Mouse (Mus musculus) heart, postnatal 0 days (tissue): ENCODE measurements around the gene Pdp2. TPM values are rescaled to one million over a fixed set of nuclear protein-coding genes. Genes with fewer than 3 reads are reported as not detected.
A peak's percentile ranks its signal among the peaks of the same experiment; 100 is the strongest.

Experiments used
- ATAC-seq: fragments of 200-750 bp; cut with Nextera tagmentation; 2 replicates; pipeline ENCODE4 v1.8.0; 2017; ENCODE audit warnings: low read depth, moderate number of reproducible peaks, moderate library complexity; ENCODE audit not compliant: insufficient read depth
- DNase-seq: peaks from one replicate; pipeline ENCODE4 v3.0.0-alpha.2; 2016; ENCODE audit warnings: low spot score
- H3K27ac ChIP-seq: fragments of 300-500 bp; sonication (generic); 2 replicates; pipeline ENCODE4 v1.5.1; 2014; ENCODE audit warnings: low read depth, mild to moderate bottlenecking
- H3K27me3 ChIP-seq: fragments of 300-500 bp; sonication (generic); 2 replicates; pipeline ENCODE4 v1.6.1; 2014; ENCODE audit warnings: low read length, mixed read lengths; ENCODE audit not compliant: control insufficient read depth, insufficient read depth
- H3K36me3 ChIP-seq: fragments of 300-500 bp; sonication (generic); replicated peaks from 2 replicates; pipeline ENCODE4 v1.6.1; 2014; ENCODE audit warnings: low read length, mixed read lengths; ENCODE audit not compliant: control insufficient read depth, insufficient read depth
- H3K4me1 ChIP-seq: fragments of 300-500 bp; sonication (generic); 2 replicates; pipeline ENCODE4 v1.6.1; 2014; ENCODE audit warnings: antibody characterized with exemption; ENCODE audit not compliant: control insufficient read depth, insufficient read depth
- H3K4me2 ChIP-seq: fragments of 300-500 bp; sonication (generic); 2 replicates; pipeline ENCODE4 v1.6.1; 2014; ENCODE audit warnings: low read depth, mild to moderate bottlenecking, low read length, moderate library complexity
- H3K4me3 ChIP-seq: fragments of 300-500 bp; sonication (generic); 2 replicates; pipeline ENCODE4 v1.5.1; 2014; ENCODE audit warnings: low read depth, low read length
- H3K9ac ChIP-seq: fragments of 300-500 bp; sonication (generic); replicated peaks from 2 replicates; pipeline ENCODE4 v1.6.1; 2014; ENCODE audit warnings: low read depth, low read length, mixed read lengths
- H3K9me3 ChIP-seq: fragments of 300-500 bp; sonication (generic); replicated peaks from 2 replicates; pipeline ENCODE4 v1.6.1; 2016; ENCODE audit warnings: low read length; ENCODE audit not compliant: control insufficient read depth
- CTCF ChIP-seq: IDR thresholded peaks from 2 replicates; pipeline ENCODE4 v1.5.1; 2016; ENCODE audit warnings: antibody characterized with exemption, control low read depth, low read depth
- EP300 ChIP-seq: IDR thresholded peaks from 2 replicates; pipeline ENCODE4 v1.6.1; 2016; ENCODE audit warnings: antibody characterized with exemption, low read depth
- WGBS: fragments of 180-500 bp; shearing (Covaris S2); extraction: QIAGEN DNeasy Blood & Tissue Kit; methylation state at CpG from one replicate; pipeline ENCODE4 v1.1.7; 2014; 5-methylcytosine and 5-hydroxymethylcytosine counted together
- polyA plus RNA-seq: library from polyadenylated mRNA; unstranded; fragments of >200 nt; fragmentation: Nextera tagmentation; extraction: Ambion mirVana; gene quantifications from 2 replicates; pipeline ENCODE4 v1.2.1, GENCODE M21; 2015
- total RNA-seq: library from RNA; depleted of rRNA; stranded (reverse); fragments of >200 nt; gene quantifications from 2 replicates; pipeline ENCODE4 v1.2.3, GENCODE M21; 2014; ENCODE audit warnings: low replicate concordance

The Pdp2 gene
- total and polyA plus RNA-seq, 2 experiments from 2014 or later = 4.0 to 5.7 TPM

DNA sequence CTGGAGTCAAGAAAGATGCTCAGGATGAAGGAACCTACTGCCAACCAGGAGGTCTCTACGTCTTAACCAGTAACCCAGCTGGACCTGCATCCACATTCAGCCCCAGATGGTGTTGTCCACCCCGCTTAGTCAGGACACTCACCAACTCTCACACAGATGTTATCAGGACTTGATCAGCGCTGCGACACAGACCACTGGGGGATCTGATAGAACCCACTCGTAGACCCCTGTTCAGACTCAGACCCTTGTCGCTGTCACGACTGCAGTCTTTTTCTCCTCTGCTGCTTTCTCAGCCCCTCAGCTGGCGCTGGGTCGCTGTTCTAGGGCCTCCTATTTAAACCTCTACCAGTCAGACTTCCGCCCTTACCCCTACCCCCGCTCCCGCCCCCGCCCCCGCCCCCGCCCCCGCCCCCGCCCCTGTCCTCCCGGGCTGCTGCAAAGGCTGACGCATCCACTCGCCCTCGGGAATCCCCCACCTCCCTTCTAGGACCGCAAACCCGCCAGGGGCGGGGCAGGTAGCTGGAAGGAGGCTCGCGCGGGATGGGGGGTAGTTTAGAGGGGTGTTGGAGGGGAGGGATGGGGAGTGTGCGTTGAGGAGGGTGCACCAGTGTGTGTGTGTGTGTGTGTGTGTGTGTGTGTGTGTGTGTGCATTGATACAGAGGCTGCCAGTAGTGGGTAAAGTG is 39.9 kb downstream of the Pdp2 start, which contains the start of gene Rrad:
Gene Rrad, minus strand, starts transcription at position 347 of the 683 bp plus-strand sequence.
- ATAC-seq (peak; percentile 77), DNase-seq (peak; percentile 87)
- Histone ChIP-seq H3K4me3 (peak within 1 kb of the TSS; percentile 63), H3K4me1 (peaks cover 38% of the 10 kb centered on the region), H3K36me3 (peaks cover 24% of the 10 kb centered on the region), H3K4me2 (peak within 1 kb of the TSS; percentile 67), H3K9me3 (no peaks in the 10 kb centered on the region), H3K27ac (peak within 1 kb of the TSS; percentile 90), H3K27me3 (no peaks in the 10 kb centered on the region), H3K9ac (peak within 1 kb of the TSS; percentile 77)
- 2% methylated on average over 28 of the region's 28 CpGs for WGBS
- TF ChIP-seq CTCF = no peak
- 0 out of 2 replicates have a peak, but pooled peaks have one; percentile 22 for TF ChIP-seq EP300

DNA sequence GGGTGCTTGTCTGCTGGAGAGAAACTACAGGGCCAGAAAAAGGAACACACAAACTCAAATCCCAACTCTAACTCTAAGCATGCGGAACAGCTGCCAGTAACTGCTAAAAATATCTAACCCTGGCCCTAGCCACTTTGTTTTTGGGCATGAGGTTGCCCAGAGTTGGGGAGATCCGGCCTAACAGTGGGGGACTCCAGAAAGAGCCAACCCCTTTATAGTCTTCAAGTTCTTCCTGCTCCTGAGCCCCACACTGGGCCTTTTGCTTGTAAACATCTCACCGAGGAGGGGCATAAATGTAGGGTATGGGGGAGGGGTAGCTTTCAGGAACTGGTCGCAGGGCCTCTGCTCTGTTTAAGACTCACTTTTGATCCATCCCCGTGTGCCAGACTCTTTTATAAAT is 40.7 kb downstream of the Pdp2 start:
- Histone ChIP-seq H3K4me2 (peak overlapping the region; percentile 67), H3K9ac (peak overlapping the region; percentile 7; the same call in 1 of the 2 replicates), H3K9me3 (no peaks in the 10 kb centered on the region), H3K4me3 (peak overlapping the region; percentile 63), H3K27ac (peak overlapping the region; percentile 90), H3K4me1 (peaks cover 38% of the 10 kb centered on the region), H3K36me3 (peaks cover 27% of the 10 kb centered on the region), H3K27me3 (no peaks in the 10 kb centered on the region)
- TF ChIP-seq CTCF (no peak), EP300 (no peak)
- DNase-seq (peak; percentile 7), ATAC-seq (no peak)
- WGBS = 16% methylated on average over 5 of the region's 5 CpGs

DNA sequence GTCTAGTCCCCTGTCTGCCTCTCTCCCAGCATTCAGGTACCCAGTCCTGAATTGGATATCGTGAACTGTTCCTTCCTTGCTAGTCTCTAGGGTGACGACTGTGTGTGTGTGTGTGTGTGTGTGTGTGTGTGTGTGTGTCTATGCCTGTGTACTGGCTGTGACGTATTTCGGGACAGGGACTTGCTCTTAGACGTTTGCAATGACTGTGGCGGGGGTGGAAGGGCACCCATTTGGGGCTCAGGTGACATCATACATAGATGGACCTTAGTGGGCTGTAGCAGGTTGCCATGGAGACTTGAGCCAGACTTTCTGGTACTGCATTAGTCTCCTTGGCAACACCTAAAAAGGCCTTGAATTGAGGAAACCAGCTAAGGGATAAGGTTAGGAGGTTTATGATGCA is 41.2 kb downstream of the Pdp2 start:
- no peak overlapping the region for H3K9ac ChIP-seq
- H3K9me3 ChIP-seq = no peaks in the 10 kb centered on the region
- WGBS = 50% methylated on average over 6 of the region's 6 CpGs
- no peak for ATAC-seq
- peaks cover 35% of the 10 kb centered on the region for H3K4me1 ChIP-seq
- peak overlapping the region; percentile 67 for H3K4me2 ChIP-seq
- no peak for TF ChIP-seq EP300
- TF ChIP-seq CTCF = no peak
- H3K4me3 ChIP-seq = no peak overlapping the region
- H3K36me3 ChIP-seq = peaks cover 32% of the 10 kb centered on the region
- no peaks in the 10 kb centered on the region for H3K27me3 ChIP-seq
- H3K27ac ChIP-seq = peak overlapping the region; percentile 90
- peak; percentile 5 for DNase-seq

DNA sequence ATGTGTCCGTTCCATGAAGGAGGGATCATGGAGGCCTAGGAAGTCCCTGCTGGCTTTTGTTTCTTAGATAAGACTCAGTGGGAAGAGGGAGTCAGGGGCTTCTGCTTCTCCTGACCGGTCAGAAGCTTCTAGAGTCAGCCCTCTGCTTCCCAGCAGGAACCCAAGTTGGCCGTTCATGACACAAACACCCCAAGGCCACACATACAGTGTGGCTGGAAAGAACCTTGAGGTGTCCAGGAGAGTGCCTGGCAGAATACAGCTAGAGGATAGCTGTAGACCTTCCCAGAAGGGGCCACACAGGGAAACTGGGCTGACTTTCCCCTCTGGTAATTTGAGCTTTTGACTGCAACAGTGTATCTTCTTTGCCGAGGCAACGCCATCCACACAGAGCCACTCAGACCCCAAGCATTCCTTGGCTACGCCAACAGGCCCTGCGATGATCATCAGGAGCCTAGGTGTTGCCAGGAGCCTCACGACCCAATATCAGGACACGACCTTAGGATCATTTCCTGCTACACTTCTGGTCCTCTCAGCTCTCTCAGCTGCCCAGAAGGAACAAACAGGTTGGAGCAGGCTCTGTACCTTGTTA is 42.0 kb downstream of the Pdp2 start:
- Histone ChIP-seq H3K4me2 (no peak overlapping the region), H3K9ac (no peak overlapping the region), H3K4me1 (peaks cover 31% of the 10 kb centered on the region), H3K4me3 (no peak overlapping the region), H3K27ac (peak overlapping the region; percentile 65), H3K36me3 (peaks cover 32% of the 10 kb centered on the region), H3K9me3 (no peaks in the 10 kb centered on the region), H3K27me3 (no peaks in the 10 kb centered on the region)
- 35% methylated on average over 9 of the region's 9 CpGs for WGBS
- no peak for TF ChIP-seq EP300
- no peak for TF ChIP-seq CTCF
- ATAC-seq (no peak), DNase-seq (peak; percentile 30)

DNA sequence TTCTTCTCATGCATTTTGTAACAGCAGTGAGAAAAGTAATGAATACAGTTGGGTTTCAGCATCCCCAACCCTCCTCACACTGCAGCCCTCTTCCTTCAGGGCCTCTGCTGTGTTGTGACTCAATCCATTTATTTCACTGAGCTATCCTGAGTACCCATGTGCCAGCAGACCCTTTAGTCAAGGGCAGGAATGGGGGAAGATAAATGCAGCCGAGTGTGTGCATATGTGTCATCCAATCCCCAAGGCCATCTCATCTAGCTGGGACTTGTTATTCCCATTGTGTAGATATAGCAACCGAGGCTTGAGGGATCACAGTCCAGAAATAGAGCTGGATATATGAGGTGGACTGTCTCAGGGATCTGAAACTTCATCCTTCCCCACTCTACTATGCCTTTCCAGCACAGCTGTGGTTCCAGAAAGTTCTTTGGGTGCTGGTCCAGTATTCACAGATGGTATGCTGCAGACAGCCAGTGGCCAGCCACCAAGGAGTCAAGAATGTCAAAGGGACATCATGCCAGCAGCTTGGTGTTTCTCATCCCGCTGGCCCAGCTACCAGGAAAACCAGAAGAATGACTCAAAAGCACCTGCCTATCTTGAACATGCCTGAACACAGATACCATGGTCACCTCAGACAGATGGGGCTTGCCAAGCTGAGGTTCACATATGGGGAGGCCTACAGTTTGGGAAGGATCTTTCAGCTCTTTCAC is 43.9 kb downstream of the Pdp2 start:
- H3K9ac ChIP-seq = no peak overlapping the region
- no peak for TF ChIP-seq EP300
- no peak for TF ChIP-seq CTCF
- H3K27ac ChIP-seq = no peak overlapping the region
- WGBS = 81% methylated on average over 3 of the region's 3 CpGs
- no peak overlapping the region for H3K4me2 ChIP-seq
- ATAC-seq (no peak), DNase-seq (peak; percentile 4)
- H3K36me3 ChIP-seq = peaks cover 43% of the 10 kb centered on the region
- H3K27me3 ChIP-seq = no peaks in the 10 kb centered on the region
- no peaks in the 10 kb centered on the region for H3K9me3 ChIP-seq
- H3K4me3 ChIP-seq = no peak overlapping the region
- H3K4me1 ChIP-seq = peaks cover 17% of the 10 kb centered on the region; the same call in 1 of the 2 replicates
